Mouse (Mus musculus) hindbrain, embryonic 16.5 days (tissue): Measurements from ENCODE around the gene Crat. TPM values are rescaled to one million over a fixed set of nuclear protein-coding genes. Genes with fewer than 3 reads are reported as not detected.
A peak's percentile ranks its signal among the peaks of the same experiment; 100 is the strongest.

Experiments
- ATAC-seq: fragments of 200-750 bp; cut with Nextera tagmentation; 2 replicates; pipeline ENCODE4 v1.8.0; 2017; ENCODE audit warnings: moderate TSS enrichment, moderate library complexity
- H3K27ac ChIP-seq: fragments of 300-500 bp; sonication (generic); 2 replicates; pipeline ENCODE4 v1.5.1; 2014; ENCODE audit warnings: low read depth, mild to moderate bottlenecking, control low read depth, low read length, moderate library complexity
- H3K27me3 ChIP-seq: fragments of 300-500 bp; sonication (generic); replicated peaks from 2 replicates; pipeline ENCODE4 v1.6.1; 2014; ENCODE audit warnings: low read length; ENCODE audit not compliant: control insufficient read depth, insufficient read depth
- H3K36me3 ChIP-seq: fragments of 300-500 bp; sonication (generic); 2 replicates; pipeline ENCODE4 v1.6.1; 2014; ENCODE audit warnings: mild to moderate bottlenecking, low read length, moderate library complexity, mixed read lengths; ENCODE audit not compliant: control insufficient read depth, insufficient read depth
- H3K4me1 ChIP-seq: fragments of 300-500 bp; sonication (generic); 2 replicates; pipeline ENCODE4 v1.6.1; 2014; ENCODE audit warnings: low read depth, low read length; ENCODE audit not compliant: control insufficient read depth, insufficient read depth
- H3K4me2 ChIP-seq: fragments of 300-500 bp; sonication (generic); 2 replicates; pipeline ENCODE4 v1.6.1; 2014; ENCODE audit warnings: mild to moderate bottlenecking, low read length, control low read depth, moderate library complexity
- H3K4me3 ChIP-seq: fragments of 300-500 bp; sonication (generic); 2 replicates; pipeline ENCODE4 v1.5.1; 2014; ENCODE audit warnings: mild to moderate bottlenecking, low read length, control low read depth, moderate library complexity
- H3K9ac ChIP-seq: fragments of 300-500 bp; sonication (generic); 2 replicates; pipeline ENCODE4 v1.6.1; 2014; ENCODE audit warnings: low read depth, mild to moderate bottlenecking, control low read depth, low read length, moderate library complexity
- H3K9me3 ChIP-seq: fragments of 300-500 bp; sonication (generic); 2 replicates; pipeline ENCODE4 v1.6.1; 2014; ENCODE audit warnings: mild to moderate bottlenecking, low read length, moderate library complexity; ENCODE audit not compliant: control insufficient read depth
- WGBS: fragments of 180-500 bp; shearing (Covaris S2); extraction: QIAGEN DNeasy Blood & Tissue Kit; methylation state at CpG from one replicate; pipeline ENCODE4 v1.1.7; 2014; 5-methylcytosine and 5-hydroxymethylcytosine counted together
- microRNA-seq: library from miRNA; unstranded; fragments of <30 nt; microRNA quantifications from one replicate; pipeline ENCODE4, GENCODE M21; 2017
- polyA plus RNA-seq: library from polyadenylated mRNA; unstranded; fragments of >200 nt; fragmentation: Nextera tagmentation; extraction: Ambion mirVana; gene quantifications from 2 replicates; pipeline ENCODE4 v1.2.1, GENCODE M21; 2015

Gene Crat
- polyA plus RNA-seq, 1 experiment from 2014 or later: 25.4 TPM

- Histone ChIP-seq H3K27ac (peak within 1 kb of the TSS; percentile 78), H3K4me2 (peak within 1 kb of the TSS; percentile 78), H3K4me3 (peak within 1 kb of the TSS; percentile 83), H3K9me3 (no peaks in the 10 kb centered on the region), H3K36me3 (peaks cover 6% of the 10 kb centered on the region; the same call in 1 of the 2 replicates), H3K27me3 (no peaks in the 10 kb centered on the region), H3K9ac (peak within 1 kb of the TSS; percentile 91), H3K4me1 (peaks cover 32% of the 10 kb centered on the region)
- peak; percentile 82 for ATAC-seq
- 2% methylated on average over 34 of the region's 73 CpGs for WGBS
Observed at GRCm38 (mm10) chr2:30358533-30359531, 56.8 kb downstream of the Crat start, which contains the start of gene Sh3glb2. TSS of gene Sh3glb2 (minus strand) at chr2:30359337.

GRCm38 (mm10) chr2:30357552-30358510 is 57.8 kb downstream of the Crat start:
- H3K9me3 ChIP-seq: no peaks in the 10 kb centered on the region
- peak overlapping the region; percentile 78 for H3K4me2 ChIP-seq
- ATAC-seq: no peak
- 61% methylated on average over 8 of the region's 8 CpGs for WGBS
- H3K36me3 ChIP-seq: peaks cover 13% of the 10 kb centered on the region
- peaks cover 32% of the 10 kb centered on the region for H3K4me1 ChIP-seq
- peak overlapping the region; percentile 91 for H3K9ac ChIP-seq
- no peak overlapping the region for H3K27ac ChIP-seq
- H3K27me3 ChIP-seq: no peaks in the 10 kb centered on the region
- peak overlapping the region; percentile 83 for H3K4me3 ChIP-seq

GRCm38 (mm10) chr2:30356906-30357305 is 58.7 kb downstream of the Crat start:
- WGBS: 69% methylated on average over 9 of the region's 9 CpGs
- no peak overlapping the region for H3K27ac ChIP-seq
- peaks cover 14% of the 10 kb centered on the region for H3K36me3 ChIP-seq
- H3K9me3 ChIP-seq: no peaks in the 10 kb centered on the region
- H3K9ac ChIP-seq: peak overlapping the region; percentile 47
- no peak overlapping the region for H3K4me2 ChIP-seq
- H3K4me3 ChIP-seq: no peak overlapping the region
- peaks cover 32% of the 10 kb centered on the region for H3K4me1 ChIP-seq
- no peaks in the 10 kb centered on the region for H3K27me3 ChIP-seq
- ATAC-seq: no peak

GRCm38 (mm10) chr2:30356266-30356665 is 59.3 kb downstream of the Crat start:
- Histone ChIP-seq H3K9ac (peak overlapping the region; percentile 23; the same call in 1 of the 2 replicates), H3K36me3 (peaks cover 15% of the 10 kb centered on the region), H3K9me3 (no peaks in the 10 kb centered on the region), H3K4me1 (peaks cover 32% of the 10 kb centered on the region), H3K4me3 (no peak overlapping the region), H3K27ac (no peak overlapping the region), H3K27me3 (no peaks in the 10 kb centered on the region), H3K4me2 (no peak overlapping the region)
- WGBS: 46% methylated on average over 4 of the region's 4 CpGs
- no peak for ATAC-seq

- Histone ChIP-seq H3K27ac (no peak overlapping the region), H3K27me3 (no peaks in the 10 kb centered on the region), H3K36me3 (peaks cover 19% of the 10 kb centered on the region), H3K9me3 (no peaks in the 10 kb centered on the region), H3K4me1 (peaks cover 32% of the 10 kb centered on the region), H3K4me2 (no peak overlapping the region), H3K9ac (no peak overlapping the region), H3K4me3 (no peak overlapping the region)
- WGBS: 46% methylated on average over 4 of the region's 4 CpGs
- ATAC-seq: no peak
Observed at GRCm38 (mm10) chr2:30355861-30356260, 59.8 kb downstream of the Crat start.

GRCm38 (mm10) chr2:30351149-30351548 is 64.5 kb downstream of the Crat start:
- Histone ChIP-seq H3K9ac (no peak overlapping the region), H3K4me2 (no peak overlapping the region), H3K27me3 (no peaks in the 10 kb centered on the region), H3K27ac (no peak overlapping the region), H3K4me3 (no peak overlapping the region), H3K36me3 (peaks cover 55% of the 10 kb centered on the region), H3K9me3 (no peaks in the 10 kb centered on the region), H3K4me1 (peaks cover 6% of the 10 kb centered on the region)
- 69% methylated on average over 2 of the region's 2 CpGs for WGBS
- ATAC-seq: no peak

Small RNA genes within 50 kb of the gene (microRNA-seq; reads per million reads assigned to microRNA genes)
- not detected for gene Gm47292

Other genes starting within 250 kb of the Crat start
- 24.0 and 29.2 TPM in 2 replicates for gene Endog, start 244.3 kb downstream of the Crat start, polyA plus RNA-seq
- 71.2 and 72.4 TPM in 2 replicates for gene Spout1, start 237.4 kb downstream of the Crat start, polyA plus RNA-seq
- 14.8 and 15.2 TPM in 2 replicates for gene Kyat1, start 210.0 kb downstream of the Crat start, polyA plus RNA-seq
- 53.6 and 56.9 TPM in 2 replicates for gene Lrrc8a, start 178.1 kb downstream of the Crat start, polyA plus RNA-seq
- gene Gm28035, start 175.2 kb downstream of the Crat start, polyA plus RNA-seq: 0.15 and 0.16 TPM in 2 replicates
- 5.9 and 7.0 TPM in 2 replicates for gene Phyhd1, start 149.6 kb downstream of the Crat start, polyA plus RNA-seq
- not detected in 2 replicates for gene Gm28038, start 134.8 kb downstream of the Crat start, polyA plus RNA-seq
- 44.9 and 45.8 TPM in 2 replicates for gene Dolk, start 129.5 kb downstream of the Crat start, polyA plus RNA-seq
- gene Nup188, start 129.4 kb downstream of the Crat start, polyA plus RNA-seq: 15.8 and 23.4 TPM in 2 replicates
- gene Sh3glb2, start 56.5 kb downstream of the Crat start, polyA plus RNA-seq: 208 and 221 TPM in 2 replicates
- gene Miga2, start 51.6 kb downstream of the Crat start, polyA plus RNA-seq: 38.2 and 39.7 TPM in 2 replicates
- 63.7 and 67.7 TPM in 2 replicates for gene Dolpp1, start 23.6 kb downstream of the Crat start, polyA plus RNA-seq
- gene Ptpa, start 226 bp upstream of the Crat start, polyA plus RNA-seq: 153 and 159 TPM in 2 replicates
- 1.2 and 1.4 TPM in 2 replicates for gene Ier5l, start 58.4 kb upstream of the Crat start, polyA plus RNA-seq
- 0.19 and 0.99 TPM in 2 replicates for gene Cstad, start 179.2 kb upstream of the Crat start, polyA plus RNA-seq